ENCODE assay signal across 18 mouse cellular contexts in genomic region chr1:93857370-93857769, GRCm38 (mm10). TPM values are rescaled to one million over a fixed set of nuclear protein-coding genes. Genes with fewer than 3 reads are reported as not detected.
DNase-seq lines count a peak whose midpoint lies in the region; ATAC-seq and TF ChIP-seq lines count a peak whose summit lies in the region.
"Had no signal": no experiment of that assay in that cellular context is flagged by ENCODE, and none has a peak within 500 bp of the region (broad histone marks: within the 10 kb centered on the region; RNA-seq: fewer than 3 reads in every experiment).

No protein-coding gene starts in this region.

- no peaks in the 10 kb centered on the region for H3K79me2 ChIP-seq in liver, adult 2 months (ENCODE audit: control insufficient read depth, insufficient read depth, low read length)

- H3K27ac ChIP-seq in liver, adult 2 months (replicated peaks; ENCODE audit: insufficient read depth, low read depth, low read length): no peak overlapping the region
- H3K27ac ChIP-seq in liver, embryonic 11.5 days (ENCODE audit: low read depth, low read length): no peak overlapping the region
- H3K27ac ChIP-seq: heart, adult 2 months; layer of hippocampus, adult 2 months; liver, embryonic 12.5 days; macrophage; midbrain, embryonic 13.5 days had no signal

- TF ChIP-seq POLR2A in liver, adult 2 months (IDR thresholded peaks at IDR 0.05; ENCODE audit: extremely low read depth, insufficient read depth, low read length): no peak

- no peak overlapping the region for H3K4me3 ChIP-seq in liver, adult 2 months (ENCODE audit: insufficient read depth, low read depth, low read length)
- no peak overlapping the region for H3K4me3 ChIP-seq in liver, embryonic 11.5 days (ENCODE audit: low read depth, low read length)
- H3K4me3 ChIP-seq: heart, adult 2 months; layer of hippocampus, adult 2 months; liver, embryonic 12.5 days; midbrain, embryonic 13.5 days had no signal

- no peak overlapping the region for H3K9ac ChIP-seq in liver, adult 2 months (ENCODE audit: low read depth, low read length)
- H3K9ac ChIP-seq in liver, embryonic 11.5 days (ENCODE audit: low read depth, low read length): no peak overlapping the region
- H3K9ac ChIP-seq: liver, embryonic 12.5 days; midbrain, embryonic 13.5 days had no signal

- H3K27me3 ChIP-seq in liver, adult 2 months (ENCODE audit: control insufficient read depth, insufficient read depth, low read length): no peaks in the 10 kb centered on the region
- no peaks in the 10 kb centered on the region for H3K27me3 ChIP-seq in liver, embryonic 11.5 days (replicated peaks; ENCODE audit: control insufficient read depth, insufficient read depth, low read length)
- H3K27me3 ChIP-seq: liver, embryonic 12.5 days; midbrain, embryonic 13.5 days had no signal

- no peak for ATAC-seq in liver, embryonic 11.5 days (replicated peaks; ENCODE audit: low FRiP score)
- ATAC-seq: CD4-positive, CD25-positive, alpha-beta regulatory T cell, adult 4 months; liver, embryonic 12.5 days; midbrain, embryonic 13.5 days had no signal

- intact Hi-C loops in heart, postnatal 10 days (cut with DNase I): no loop called here

- TF ChIP-seq CTCF in liver, adult 2 months (IDR thresholded peaks at IDR 0.05; ENCODE audit: low read depth, low read length): no peak

- WGBS in liver, adult 2 months: 39% methylated on average over 6 of the region's 6 CpGs
- WGBS in liver, embryonic 11.5 days: 81% methylated on average over 6 of the region's 6 CpGs

- peak; percentile 21 to 25 for DNase-seq in heart, postnatal 10 days
- no peak for DNase-seq in heart, adult 8-10 months (ENCODE audit: low spot score)
- DNase-seq in liver, adult 2 months (ENCODE audit: extremely low read depth, low read depth, low spot score): peak; percentile 18
- DNase-seq in liver, embryonic 11.5 days (ENCODE audit: low spot score): no peak
- DNase-seq in brain, adult 2 months (ENCODE audit: low read depth, low spot score): peak; percentile 44
- peak; percentile 10 for DNase-seq in brain, embryonic 18.5 days (ENCODE audit: low read depth, low spot score)
- no peak for DNase-seq in adrenal gland, adult 2 months
- DNase-seq: cerebellum, adult 9-11 months; heart, adult 2 months; heart, postnatal 14 days; right cerebral cortex, postnatal 25 days had no signal

- no peaks in the 10 kb centered on the region for H3K9me3 ChIP-seq in liver, embryonic 11.5 days (ENCODE audit: control insufficient read depth, low read length)
- H3K9me3 ChIP-seq: liver, embryonic 12.5 days; midbrain, embryonic 13.5 days had no signal

- no peaks in the 10 kb centered on the region for H3K36me3 ChIP-seq in liver, adult 2 months (ENCODE audit: control insufficient read depth, insufficient read depth, low read length)
- no peaks in the 10 kb centered on the region for H3K36me3 ChIP-seq in liver, embryonic 11.5 days (ENCODE audit: control insufficient read depth, insufficient read depth, low read length)
- H3K36me3 ChIP-seq: liver, embryonic 12.5 days; midbrain, embryonic 13.5 days had no signal

- no peak overlapping the region for H3K4me2 ChIP-seq in liver, embryonic 11.5 days
- H3K4me2 ChIP-seq: liver, embryonic 12.5 days; midbrain, embryonic 13.5 days had no signal

- no peaks in the 10 kb centered on the region for H3K4me1 ChIP-seq in liver, adult 2 months (ENCODE audit: control insufficient read depth, insufficient read depth, low read length)
- no peaks in the 10 kb centered on the region for H3K4me1 ChIP-seq in liver, embryonic 11.5 days (replicated peaks; ENCODE audit: control insufficient read depth, insufficient read depth, low read length)
- H3K4me1 ChIP-seq: liver, embryonic 12.5 days; midbrain, embryonic 13.5 days had no signal

RNA-seq across cellular contexts. Expression of gene Gal3st2, which starts 3.7 kb away (rescaled TPM):
- under 1 TPM; 0.62 to 0.87 TPM for total RNA-seq in heart, postnatal 10 days (2021)
- total RNA-seq in heart, adult 8-10 months (2022): under 1 TPM; 0.28 to 0.60 (median 0.50) TPM
- total RNA-seq in liver, adult 2 months (2014; rRNA removed): 0.37 TPM in 1 of 2 replicates, not detected in the other
- not detected in 2 replicates for polyA plus RNA-seq in liver, adult 2 months (2012; rRNA removed)
- polyA plus RNA-seq in liver, embryonic 11.5 days (2014; fragmentation: Nextera tagmentation; extraction: Ambion mirVana): not detected in 2 replicates
- total RNA-seq in adrenal gland, adult 2 months (2021): not detected
- 0.12 and 0.15 TPM in 2 replicates for polyA plus RNA-seq in adrenal gland, adult 2 months (2012; rRNA removed)
- total RNA-seq: MEL had no signal
- polyA plus RNA-seq: CD4-positive, CD25-positive, alpha-beta regulatory T cell, adult 4 months; liver, embryonic 12.5 days; midbrain, embryonic 13.5 days; neural tube, embryonic 11.5 days had no signal

RNA-seq across cellular contexts. Expression of gene D2hgdh, which starts 32.7 kb away (rescaled TPM):
- total RNA-seq in heart, postnatal 10 days (2021): 10 to 100 TPM; 27.6 to 31.3 TPM
- 10 to 100 TPM; 43.5 to 56.2 (median 48.4) TPM for total RNA-seq in heart, adult 8-10 months (2022)
- 23.4 and 24.8 TPM in 2 replicates for total RNA-seq in liver, adult 2 months (2014; rRNA removed)
- 26.1 and 27.8 TPM in 2 replicates for polyA plus RNA-seq in liver, adult 2 months (2012; rRNA removed)
- polyA plus RNA-seq in liver, embryonic 11.5 days (2014; fragmentation: Nextera tagmentation; extraction: Ambion mirVana): 10.1 and 12.3 TPM in 2 replicates
- total RNA-seq in adrenal gland, adult 2 months (2021): 10 to 100 TPM; 45.2 to 57.5 TPM
- 28.8 and 29.6 TPM in 2 replicates for polyA plus RNA-seq in adrenal gland, adult 2 months (2012; rRNA removed)

RNA-seq across cellular contexts. Expression of gene Ing5, which starts 53.6 kb away (rescaled TPM):
- 10 to 100 TPM in 1 of 2 experiments, 1 to 10 TPM in 1; 9.8 to 10.4 TPM for total RNA-seq in heart, postnatal 10 days (2021)
- total RNA-seq in heart, adult 8-10 months (2022): 10 to 100 TPM; 10.3 to 15.0 (median 13.6) TPM
- total RNA-seq in liver, adult 2 months (2014; rRNA removed): 4.4 and 5.5 TPM in 2 replicates
- 2.2 and 2.7 TPM in 2 replicates for polyA plus RNA-seq in liver, adult 2 months (2012; rRNA removed)
- polyA plus RNA-seq in liver, embryonic 11.5 days (2014; fragmentation: Nextera tagmentation; extraction: Ambion mirVana): 23.1 and 24.2 TPM in 2 replicates
- 10 to 100 TPM; 14.8 to 19.1 TPM for total RNA-seq in adrenal gland, adult 2 months (2021)
- 4.3 and 4.6 TPM in 2 replicates for polyA plus RNA-seq in adrenal gland, adult 2 months (2012; rRNA removed)

RNA-seq across cellular contexts. Expression of gene Dtymk, which starts 55.6 kb away (rescaled TPM):
- total RNA-seq in heart, postnatal 10 days (2021): 10 to 100 TPM; 43.8 to 46.8 TPM
- 10 to 100 TPM; 20.2 to 24.3 (median 20.9) TPM for total RNA-seq in heart, adult 8-10 months (2022)
- 26.3 and 27.7 TPM in 2 replicates for total RNA-seq in liver, adult 2 months (2014; rRNA removed)
- polyA plus RNA-seq in liver, adult 2 months (2012; rRNA removed): 18.7 and 28.4 TPM in 2 replicates
- 297 and 324 TPM in 2 replicates for polyA plus RNA-seq in liver, embryonic 11.5 days (2014; fragmentation: Nextera tagmentation; extraction: Ambion mirVana)
- total RNA-seq in adrenal gland, adult 2 months (2021): 10 to 100 TPM; 50.6 to 66.3 TPM
- polyA plus RNA-seq in adrenal gland, adult 2 months (2012; rRNA removed): 43.2 and 44.5 TPM in 2 replicates

Comparison
In these comparisons a context has a peak if more than half of its experiments do, and no peak if none do; other contexts are left out.
1. DNase-seq: peak in heart, postnatal 10 days (2 of 2), liver, adult 2 months (single experiment), brain, adult 2 months (single experiment) and brain, embryonic 18.5 days (single experiment); none in heart, adult 8-10 months (single experiment), liver, embryonic 11.5 days (single experiment) and adrenal gland, adult 2 months (single experiment).